Mouse (Mus musculus): ENCODE measurements around the gene Spint2. TPM values are rescaled to one million over a fixed set of nuclear protein-coding genes. Genes with fewer than 3 reads are reported as not detected.

The Spint2 gene
- 25.9 and 27.4 TPM in 2 replicates for polyA plus RNA-seq (2012; rRNA removed)

- peak within 1 kb of the TSS; percentile 51 for H3K4me3 ChIP-seq (ENCODE audit: insufficient read depth, low read length)
- H3K27ac ChIP-seq (ENCODE audit: insufficient read depth, low read length), result no peak within 1 kb of the TSS
- TF ChIP-seq POLR2A (IDR thresholded peaks at IDR 0.05; ENCODE audit: extremely low read depth, insufficient read depth, low read length) (no peak), CTCF (IDR thresholded peaks at IDR 0.05; ENCODE audit: extremely low read depth, insufficient read depth, low read length) (no peak)
- H3K4me1 ChIP-seq (ENCODE audit: control insufficient read depth, insufficient read depth, low read length), result peaks cover 2% of the 10 kb centered on the region; the same call in 1 of the 2 replicates
These were observed at the start of gene Spint2 for GRCm38 (mm10) chr7:29281201-29282073. Gene Spint2, minus strand, starts transcription at chr7:29281912.

GRCm38 (mm10) chr7:29328984-29329383 is 47.3 kb upstream of the Spint2 start:
- Histone ChIP-seq H3K4me1 (ENCODE audit: control insufficient read depth, insufficient read depth, low read length) (peaks cover 5% of the 10 kb centered on the region), H3K27ac (ENCODE audit: insufficient read depth, low read length) (no peak overlapping the region), H3K4me3 (ENCODE audit: insufficient read depth, low read length) (no peak overlapping the region)
- TF ChIP-seq CTCF (IDR thresholded peaks at IDR 0.05; ENCODE audit: extremely low read depth, insufficient read depth, low read length) (no peak), POLR2A (IDR thresholded peaks at IDR 0.05; ENCODE audit: extremely low read depth, insufficient read depth, low read length) (no peak)

GRCm38 (mm10) chr7:29327087-29327486 is 45.4 kb upstream of the Spint2 start:
- no peak for TF ChIP-seq CTCF (IDR thresholded peaks at IDR 0.05; ENCODE audit: extremely low read depth, insufficient read depth, low read length)
- TF ChIP-seq POLR2A (IDR thresholded peaks at IDR 0.05; ENCODE audit: extremely low read depth, insufficient read depth, low read length), result no peak
- Histone ChIP-seq H3K27ac (ENCODE audit: insufficient read depth, low read length) (no peak overlapping the region), H3K4me1 (ENCODE audit: control insufficient read depth, insufficient read depth, low read length) (peaks cover 5% of the 10 kb centered on the region), H3K4me3 (ENCODE audit: insufficient read depth, low read length) (no peak overlapping the region)

- Histone ChIP-seq H3K4me1 (ENCODE audit: control insufficient read depth, insufficient read depth, low read length) (peaks cover 17% of the 10 kb centered on the region), H3K27ac (ENCODE audit: insufficient read depth, low read length) (no peak overlapping the region), H3K4me3 (ENCODE audit: insufficient read depth, low read length) (no peak overlapping the region)
- 0 out of 2 replicates have a peak, but pooled peaks have one; percentile 18 for TF ChIP-seq CTCF (IDR thresholded peaks at IDR 0.05; ENCODE audit: extremely low read depth, insufficient read depth, low read length)
- no peak for TF ChIP-seq POLR2A (IDR thresholded peaks at IDR 0.05; ENCODE audit: extremely low read depth, insufficient read depth, low read length)
These were observed 37.9 kb upstream of the Spint2 start for GRCm38 (mm10) chr7:29319337-29320307.

- Histone ChIP-seq H3K4me3 (ENCODE audit: insufficient read depth, low read length) (no peak overlapping the region), H3K4me1 (ENCODE audit: control insufficient read depth, insufficient read depth, low read length) (peaks cover 19% of the 10 kb centered on the region), H3K27ac (ENCODE audit: insufficient read depth, low read length) (0 out of 2 replicates have a peak overlapping the region, but pooled peaks have one; percentile 24)
- no peak for TF ChIP-seq CTCF (IDR thresholded peaks at IDR 0.05; ENCODE audit: extremely low read depth, insufficient read depth, low read length)
- peak; percentile 49; the same call in 1 of the 2 replicates for TF ChIP-seq POLR2A (IDR thresholded peaks at IDR 0.05; ENCODE audit: extremely low read depth, insufficient read depth, low read length)
These were observed 36.6 kb upstream of the Spint2 start for GRCm38 (mm10) chr7:29318115-29318911.

GRCm38 (mm10) chr7:29317558-29317957 is 35.8 kb upstream of the Spint2 start:
- TF ChIP-seq POLR2A (IDR thresholded peaks at IDR 0.05; ENCODE audit: extremely low read depth, insufficient read depth, low read length), result no peak
- TF ChIP-seq CTCF (IDR thresholded peaks at IDR 0.05; ENCODE audit: extremely low read depth, insufficient read depth, low read length), result no peak
- H3K27ac ChIP-seq (ENCODE audit: insufficient read depth, low read length), result peak overlapping the region; percentile 79
- peaks cover 21% of the 10 kb centered on the region for H3K4me1 ChIP-seq (ENCODE audit: control insufficient read depth, insufficient read depth, low read length)
- no peak overlapping the region for H3K4me3 ChIP-seq (ENCODE audit: insufficient read depth, low read length)

- Histone ChIP-seq H3K27ac (ENCODE audit: insufficient read depth, low read length) (peak overlapping the region; percentile 79; the same call in 1 of the 2 replicates), H3K4me3 (ENCODE audit: insufficient read depth, low read length) (no peak overlapping the region), H3K4me1 (ENCODE audit: control insufficient read depth, insufficient read depth, low read length) (peaks cover 21% of the 10 kb centered on the region)
- TF ChIP-seq CTCF (IDR thresholded peaks at IDR 0.05; ENCODE audit: extremely low read depth, insufficient read depth, low read length) (no peak), POLR2A (IDR thresholded peaks at IDR 0.05; ENCODE audit: extremely low read depth, insufficient read depth, low read length) (no peak)
These were observed 35.3 kb upstream of the Spint2 start for GRCm38 (mm10) chr7:29316976-29317375.

- no peak overlapping the region for H3K4me3 ChIP-seq (ENCODE audit: insufficient read depth, low read length)
- peak overlapping the region; percentile 85 for H3K27ac ChIP-seq (ENCODE audit: insufficient read depth, low read length)
- TF ChIP-seq CTCF (IDR thresholded peaks at IDR 0.05; ENCODE audit: extremely low read depth, insufficient read depth, low read length) (no peak), POLR2A (IDR thresholded peaks at IDR 0.05; ENCODE audit: extremely low read depth, insufficient read depth, low read length) (no peak)
- peaks cover 21% of the 10 kb centered on the region for H3K4me1 ChIP-seq (ENCODE audit: control insufficient read depth, insufficient read depth, low read length)
These were observed 34.5 kb upstream of the Spint2 start for GRCm38 (mm10) chr7:29316137-29316734.

Data from cortical plate, adult 2 months (tissue).